Mouse (Mus musculus): ENCODE data around the gene Spint5.

Spint5 gene

GRCm38 (mm10) chr2:164737377-164738090, 22.4 kb downstream of the Spint5 start:
- DNase-seq: no peak

- DNase-seq: no peak
Measured at GRCm38 (mm10) chr2:164739876-164740275, 24.8 kb downstream of the Spint5 start.

DNA sequence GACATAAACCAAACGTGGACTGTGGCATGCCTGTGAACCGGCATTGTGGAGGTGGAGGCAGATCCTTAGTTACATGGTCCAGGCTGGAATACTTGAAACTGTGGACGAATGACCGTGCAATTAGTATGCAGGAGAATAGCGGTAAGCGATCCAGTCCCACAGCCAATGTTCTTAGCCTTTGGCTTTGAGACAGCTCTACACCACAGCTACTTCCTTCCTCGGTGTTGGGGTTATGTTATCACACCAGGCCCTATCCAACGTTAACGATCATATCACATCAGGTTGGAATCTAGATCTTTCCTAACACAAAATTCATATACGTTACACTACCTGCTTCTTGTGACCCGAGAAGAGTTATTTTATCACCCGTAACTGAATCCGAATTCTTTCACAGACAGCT, 29.9 kb downstream of the Spint5 start:
- peak; percentile 86 for DNase-seq

- peak; percentile 99 for DNase-seq
Measured at GRCm38 (mm10) chr2:164745843-164746479, 30.9 kb downstream of the Spint5 start, which contains the start of the genes Wfdc3 and Dnttip1. TSS of gene Wfdc3 (minus strand) at chr2:164745931. TSS of gene Dnttip1 (plus strand) at chr2:164745983.

DNA sequence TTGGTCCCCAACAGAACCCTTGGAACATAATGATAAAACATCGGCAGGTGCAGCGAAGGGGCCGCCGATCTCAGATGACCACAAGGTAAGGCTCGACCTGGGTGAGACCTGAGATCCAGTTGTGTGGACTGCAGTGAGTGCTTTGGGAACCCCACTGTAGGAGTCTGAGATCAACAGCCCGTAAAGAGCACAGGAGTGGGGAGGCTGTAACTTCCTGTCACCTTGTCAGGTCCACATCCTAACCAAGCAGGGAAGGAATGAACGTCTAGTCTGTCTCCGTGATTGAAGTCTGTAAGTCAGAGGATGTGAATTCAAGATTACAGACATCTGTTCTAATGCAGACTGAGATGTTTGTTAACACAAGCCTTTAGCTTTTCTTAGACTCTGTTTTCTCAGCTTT, 31.6 kb downstream of the Spint5 start:
- DNase-seq: no peak

GRCm38 (mm10) chr2:164748191-164748590, 33.1 kb downstream of the Spint5 start:
- no peak for DNase-seq

DNA sequence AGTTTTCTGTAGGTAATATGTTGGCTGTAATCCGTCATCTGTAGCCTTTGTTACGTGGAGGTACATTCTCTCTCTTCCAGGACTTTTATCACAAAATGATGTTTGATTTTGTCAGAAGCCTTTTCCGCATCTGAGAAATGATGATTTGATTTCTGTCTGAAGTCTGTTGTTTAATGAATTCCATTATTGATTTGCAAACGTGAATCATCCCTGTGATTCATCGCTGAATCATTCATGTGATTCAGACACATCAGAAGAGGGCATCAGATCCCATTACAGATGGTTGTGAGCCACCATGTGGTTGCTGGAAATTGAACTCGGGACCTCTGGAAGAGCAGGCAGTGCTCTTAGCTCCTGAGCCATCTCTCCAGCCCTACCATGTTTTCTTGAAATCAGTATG, 33.9 kb downstream of the Spint5 start:
- no peak for DNase-seq

GRCm38 (mm10) chr2:164752454-164752853, 37.3 kb downstream of the Spint5 start:
- DNase-seq: peak; percentile 81

GRCm38 (mm10) chr2:164754105-164754504, 39.0 kb downstream of the Spint5 start:
- no peak for DNase-seq

DNA sequence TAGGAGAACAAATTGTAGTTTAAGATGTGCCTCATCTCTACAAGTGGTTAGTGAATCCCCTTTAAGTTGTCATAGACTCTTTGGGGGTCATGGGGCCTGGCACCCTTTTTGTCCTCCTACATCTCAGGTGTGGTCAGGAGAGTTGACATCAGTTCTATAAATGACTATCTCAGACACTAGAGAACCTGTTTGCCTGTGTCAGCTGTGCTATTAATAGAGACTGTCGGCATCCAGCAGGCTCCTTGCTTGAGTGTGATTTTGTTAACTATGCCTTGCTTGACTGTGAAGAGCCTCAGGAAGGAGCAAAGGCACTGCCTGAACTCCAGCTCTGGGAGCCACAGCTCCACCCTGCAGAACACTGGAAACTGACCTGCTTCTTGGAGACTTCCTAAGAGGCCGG, 39.7 kb downstream of the Spint5 start:
- peak; percentile 95 for DNase-seq

DNA sequence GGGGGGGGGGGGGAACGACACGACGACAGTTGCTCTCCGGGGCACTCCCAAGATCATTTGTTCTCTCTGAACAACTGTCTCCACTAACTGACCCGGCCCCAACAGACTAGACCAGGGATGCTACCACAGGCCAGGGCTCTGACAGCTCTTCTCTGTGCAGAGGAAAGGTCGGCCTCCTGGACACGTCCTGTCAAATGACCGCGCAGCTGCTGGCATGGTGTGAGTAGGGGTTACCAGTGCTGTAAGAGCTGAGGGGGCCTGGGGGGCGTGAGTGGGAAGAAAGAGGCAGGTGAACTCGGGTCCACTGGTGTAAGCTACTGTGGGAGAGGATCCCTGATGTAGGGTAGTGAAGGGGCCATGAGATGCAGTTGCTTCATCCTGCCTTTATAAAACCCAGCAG, 42.7 kb downstream of the Spint5 start:
- peak; percentile 91 for DNase-seq

GRCm38 (mm10) chr2:164758692-164759091, 43.6 kb downstream of the Spint5 start:
- DNase-seq: peak; percentile 77

DNA sequence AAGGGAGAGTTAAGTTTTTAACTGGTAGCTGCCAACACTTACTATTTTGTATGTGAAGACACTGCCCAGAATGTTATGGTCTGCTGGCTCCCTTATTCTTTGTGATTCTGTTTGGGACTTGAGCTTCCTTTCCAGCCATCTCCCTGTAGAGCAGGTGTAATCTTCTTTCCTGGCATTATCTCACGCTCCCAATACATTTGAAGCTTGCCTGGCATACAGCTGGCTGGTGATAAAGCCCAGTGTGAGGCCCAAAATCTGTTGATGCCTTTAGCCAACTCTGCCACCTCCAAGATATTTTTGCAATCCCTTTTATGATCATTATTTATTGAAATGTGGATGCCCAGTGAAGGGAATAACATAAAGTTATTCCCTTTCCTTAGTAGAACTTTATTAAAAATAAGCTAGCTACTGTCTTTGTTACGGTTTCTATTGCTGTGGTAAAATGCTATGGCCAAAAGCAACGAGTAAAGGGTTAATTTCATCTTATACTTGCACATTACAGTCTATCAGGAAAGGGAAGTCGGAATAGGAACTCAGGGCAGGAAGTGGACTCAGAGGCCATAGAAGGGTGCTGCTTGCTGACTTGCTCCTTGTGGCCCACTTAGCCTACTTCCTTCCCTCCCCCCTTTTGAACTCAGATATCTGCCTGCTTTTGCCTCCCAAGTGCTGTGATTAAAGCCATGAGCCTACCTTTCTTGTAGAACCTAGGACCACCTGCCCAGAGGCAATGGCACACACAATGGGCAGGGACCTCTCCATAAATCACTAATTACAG, 45.1 kb downstream of the Spint5 start:
- no peak for DNase-seq

- peak; percentile 89 for DNase-seq
Measured at GRCm38 (mm10) chr2:164761502-164761901, 46.4 kb downstream of the Spint5 start.

GRCm38 (mm10) chr2:164761971-164762370, 46.9 kb downstream of the Spint5 start:
- peak; percentile 70 for DNase-seq

GRCm38 (mm10) chr2:164762593-164762992, 47.5 kb downstream of the Spint5 start:
- peak; percentile 70 for DNase-seq

DNA sequence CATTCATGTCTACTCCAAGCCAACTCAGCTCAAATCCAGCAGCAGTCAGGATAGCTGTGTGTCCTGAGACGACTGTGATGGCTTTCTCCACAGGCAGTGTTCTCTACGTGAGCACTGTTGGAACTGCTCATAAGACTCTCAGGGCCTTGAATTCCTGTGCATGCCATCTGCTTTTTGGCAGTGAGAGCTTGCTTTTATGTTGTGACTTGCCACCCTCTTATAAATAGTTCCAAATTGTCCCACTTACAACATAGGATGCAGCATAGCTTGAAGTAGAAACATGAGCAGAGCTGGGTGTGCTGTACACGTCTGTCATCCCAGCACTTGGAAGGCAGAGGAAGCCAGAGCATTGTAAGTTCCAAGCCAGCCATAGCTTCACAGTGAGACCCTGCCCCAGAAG, 50.7 kb downstream of the Spint5 start:
- DNase-seq: no peak

Data from heart, adult 11 months (tissue).